Mouse (Mus musculus) lung, postnatal 0 days (tissue): ENCODE measurements at regions not wholly inside any gene's neighbourhood (a gene's known extent, or its start where the extent isn't known, plus 50 kb on each side); places are given as distances from the start of the nearest gene placed in this dataset.

Source experiments
- ATAC-seq: fragments of 200-750 bp; cut with Nextera tagmentation; 2 replicates; pipeline ENCODE4 v1.8.0; 2017; ENCODE audit warnings: moderate library complexity
- DNase-seq: peaks from one replicate; pipeline ENCODE4 v3.0.0-alpha.2; 2016; ENCODE audit warnings: low spot score
- H3K27ac ChIP-seq: fragments of 300-500 bp; sonication (generic); 2 replicates; pipeline ENCODE4 v1.5.1; 2014; ENCODE audit warnings: antibody characterized with exemption, mild to moderate bottlenecking, low read length, mixed read lengths
- H3K27me3 ChIP-seq: fragments of 300-500 bp; sonication (generic); replicated peaks from 2 replicates; pipeline ENCODE4 v1.6.1; 2014; ENCODE audit warnings: low read length, mixed read lengths; ENCODE audit not compliant: insufficient read depth
- H3K36me3 ChIP-seq: fragments of 300-500 bp; sonication (generic); 2 replicates; pipeline ENCODE4 v1.6.1; 2014; ENCODE audit warnings: low read length, mixed read lengths; ENCODE audit not compliant: insufficient read depth
- H3K4me1 ChIP-seq: fragments of 300-500 bp; sonication (generic); 2 replicates; pipeline ENCODE4 v1.6.1; 2014; ENCODE audit warnings: antibody characterized with exemption, low read depth, low read length, mixed read lengths; ENCODE audit not compliant: insufficient read depth
- H3K4me2 ChIP-seq: fragments of 300-500 bp; sonication (generic); replicated peaks from 2 replicates; pipeline ENCODE4 v1.6.1; 2014; ENCODE audit warnings: low read depth, mild to moderate bottlenecking, low read length, moderate library complexity, mixed read lengths
- H3K4me3 ChIP-seq: fragments of 300-500 bp; sonication (generic); 2 replicates; pipeline ENCODE4 v1.5.1; 2014; ENCODE audit warnings: low read depth, low read length
- H3K9ac ChIP-seq: fragments of 300-500 bp; sonication (generic); replicated peaks from 2 replicates; pipeline ENCODE4 v1.6.1; 2014; ENCODE audit warnings: low read depth, mild to moderate bottlenecking
- H3K9me3 ChIP-seq: fragments of 300-500 bp; sonication (generic); 2 replicates; pipeline ENCODE4 v1.6.1; 2016; ENCODE audit warnings: low read length, mixed read lengths
- CTCF ChIP-seq: IDR thresholded peaks from 2 replicates; pipeline ENCODE4 v1.5.1; 2016; ENCODE audit warnings: antibody characterized with exemption, mild to moderate bottlenecking
- EP300 ChIP-seq: IDR thresholded peaks from 2 replicates; pipeline ENCODE4 v1.6.1; 2016; ENCODE audit warnings: antibody characterized with exemption, mild to moderate bottlenecking, control low read depth
- WGBS: fragments of 180-500 bp; shearing (Covaris S2); extraction: QIAGEN DNeasy Blood & Tissue Kit; methylation state at CpG from one replicate; pipeline ENCODE4 v1.1.7; 2014; 5-methylcytosine and 5-hydroxymethylcytosine counted together

DNA sequence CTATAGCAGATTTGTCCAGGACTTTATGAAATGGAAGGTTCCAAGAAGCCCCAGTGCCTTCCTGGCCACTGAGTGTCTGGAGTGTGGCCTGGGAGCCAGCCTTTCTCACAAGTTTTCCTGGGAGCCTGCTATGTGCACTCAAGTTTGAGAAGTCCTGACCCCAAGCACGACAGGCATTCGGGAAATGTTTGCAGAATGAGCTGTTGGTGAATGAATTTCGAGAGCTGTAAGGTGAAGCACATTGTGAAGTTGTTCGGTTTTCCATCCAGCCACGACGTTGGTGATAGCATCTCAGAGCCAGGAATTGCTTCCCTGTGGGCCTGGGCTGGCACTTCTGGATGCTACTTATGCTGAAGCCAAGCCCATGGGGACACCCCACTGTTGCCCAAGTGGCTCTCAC is 88.9 kb downstream of the Vegfa start:
- no peak overlapping the region for H3K9ac ChIP-seq
- H3K27me3 ChIP-seq: no peaks in the 10 kb centered on the region
- ATAC-seq (peak; percentile 85), DNase-seq (peak; percentile 88)
- TF ChIP-seq CTCF (no peak), EP300 (peak; percentile 100)
- H3K4me3 ChIP-seq: no peak overlapping the region
- H3K36me3 ChIP-seq: no peaks in the 10 kb centered on the region
- H3K4me1 ChIP-seq: peaks cover 9% of the 10 kb centered on the region; the same call in 1 of the 2 replicates
- no peak overlapping the region for H3K4me2 ChIP-seq
- no peaks in the 10 kb centered on the region for H3K9me3 ChIP-seq
- H3K27ac ChIP-seq: peak overlapping the region; percentile 57; the same call in 1 of the 2 replicates
- 28% methylated on average over 6 of the region's 6 CpGs for WGBS

DNA sequence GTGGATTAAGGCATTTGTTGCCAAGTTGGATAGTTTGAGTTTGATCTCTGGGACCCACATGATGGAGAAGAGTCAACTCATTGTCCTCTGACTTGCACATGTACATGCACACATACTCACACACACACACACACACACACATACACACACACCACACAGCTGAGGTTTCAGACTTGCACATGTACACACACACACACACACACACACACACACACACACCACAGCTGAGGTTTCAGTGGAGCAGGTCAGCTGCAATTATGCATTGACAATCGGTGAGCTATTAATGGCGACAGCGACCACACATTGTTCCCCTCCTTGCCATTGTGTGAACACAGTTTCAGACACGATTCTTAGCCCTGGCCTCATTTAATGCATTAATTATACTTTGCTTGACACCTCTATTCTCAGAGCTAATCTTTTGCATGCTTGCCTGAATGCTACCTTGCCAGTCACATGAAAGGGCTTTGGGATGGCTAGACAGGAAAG is 90.2 kb downstream of the Vegfa start:
- H3K27ac ChIP-seq: no peak overlapping the region
- H3K27me3 ChIP-seq: no peaks in the 10 kb centered on the region
- ATAC-seq: no peak
- no peaks in the 10 kb centered on the region for H3K36me3 ChIP-seq
- no peak for TF ChIP-seq EP300
- TF ChIP-seq CTCF: no peak
- no peaks in the 10 kb centered on the region for H3K9me3 ChIP-seq
- no peak overlapping the region for H3K9ac ChIP-seq
- DNase-seq: no peak
- 69% methylated on average over 4 of the region's 4 CpGs for WGBS
- H3K4me1 ChIP-seq: peaks cover 9% of the 10 kb centered on the region; the same call in 1 of the 2 replicates
- H3K4me3 ChIP-seq: no peak overlapping the region
- no peak overlapping the region for H3K4me2 ChIP-seq

DNA sequence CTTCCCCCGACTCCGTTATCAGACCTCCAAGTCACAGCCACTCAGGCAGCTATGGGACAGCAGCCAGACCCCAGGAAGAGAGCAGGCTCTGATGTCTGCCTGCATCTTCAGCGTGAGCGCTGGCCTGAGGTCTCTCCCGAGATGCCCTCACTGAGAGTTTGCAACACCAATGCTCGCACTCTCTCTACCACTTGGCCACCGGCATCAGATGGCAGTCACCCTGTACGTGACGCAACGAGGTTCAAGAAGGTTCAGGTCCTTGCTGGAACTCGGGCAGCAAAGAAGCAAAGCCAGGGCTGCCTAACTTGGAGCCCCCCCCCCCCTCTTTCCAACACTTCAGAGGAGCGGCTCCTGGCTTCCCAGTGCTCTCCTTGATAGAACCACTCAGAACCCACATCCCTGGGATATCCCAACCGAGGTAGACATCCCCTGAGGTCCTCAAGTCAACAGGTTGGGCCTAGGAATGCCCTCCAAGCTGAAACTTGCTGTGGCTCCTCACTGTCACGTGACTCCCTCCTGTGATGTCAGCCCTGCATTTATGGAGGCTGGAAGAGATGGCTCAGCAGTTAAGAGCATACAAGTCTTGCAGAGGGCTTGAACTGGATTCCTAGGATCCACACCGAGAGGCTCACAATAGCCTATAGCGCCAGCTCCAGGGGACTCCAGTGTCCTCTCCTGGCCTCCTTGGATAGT is 91.9 kb downstream of the Vegfa start:
- 55% methylated on average over 15 of the region's 16 CpGs for WGBS
- no peaks in the 10 kb centered on the region for H3K9me3 ChIP-seq
- H3K4me2 ChIP-seq: no peak overlapping the region
- ATAC-seq (no peak; the same call in 1 of the 2 replicates), DNase-seq (no peak)
- no peak for TF ChIP-seq CTCF
- TF ChIP-seq EP300: no peak
- H3K27ac ChIP-seq: no peak overlapping the region
- H3K27me3 ChIP-seq: no peaks in the 10 kb centered on the region
- H3K9ac ChIP-seq: no peak overlapping the region
- H3K4me1 ChIP-seq: peaks cover 9% of the 10 kb centered on the region; the same call in 1 of the 2 replicates
- no peaks in the 10 kb centered on the region for H3K36me3 ChIP-seq
- no peak overlapping the region for H3K4me3 ChIP-seq

- no peaks in the 10 kb centered on the region for H3K9me3 ChIP-seq
- no peaks in the 10 kb centered on the region for H3K27me3 ChIP-seq
- no peak overlapping the region for H3K27ac ChIP-seq
- ATAC-seq (no peak), DNase-seq (no peak)
- H3K4me2 ChIP-seq: no peak overlapping the region
- H3K4me3 ChIP-seq: no peak overlapping the region
- 62% methylated on average over 1 of the region's 1 CpGs for WGBS
- no peaks in the 10 kb centered on the region for H3K36me3 ChIP-seq
- TF ChIP-seq EP300: no peak
- no peak for TF ChIP-seq CTCF
- H3K4me1 ChIP-seq: peaks cover 3% of the 10 kb centered on the region; the same call in 1 of the 2 replicates
- no peak overlapping the region for H3K9ac ChIP-seq
Measured at GRCm38 (mm10) chr17:45938284-45938683, 93.9 kb downstream of the Vegfa start.

- Histone ChIP-seq H3K9ac (no peak overlapping the region), H3K9me3 (no peaks in the 10 kb centered on the region), H3K36me3 (no peaks in the 10 kb centered on the region), H3K4me2 (no peak overlapping the region), H3K27me3 (no peaks in the 10 kb centered on the region), H3K27ac (no peak overlapping the region), H3K4me1 (no peaks in the 10 kb centered on the region), H3K4me3 (no peak overlapping the region)
- 54% methylated on average over 12 of the region's 12 CpGs for WGBS
- ATAC-seq (no peak), DNase-seq (no peak)
- no peak for TF ChIP-seq EP300
- TF ChIP-seq CTCF: no peak
Measured at GRCm38 (mm10) chr17:45936577-45936976, 95.6 kb downstream of the Vegfa start.

- Histone ChIP-seq H3K9me3 (no peaks in the 10 kb centered on the region), H3K4me2 (no peak overlapping the region), H3K9ac (no peak overlapping the region), H3K4me3 (no peak overlapping the region), H3K36me3 (no peaks in the 10 kb centered on the region), H3K27ac (no peak overlapping the region), H3K27me3 (no peaks in the 10 kb centered on the region), H3K4me1 (no peaks in the 10 kb centered on the region)
- TF ChIP-seq EP300 (no peak), CTCF (no peak)
- no peak for DNase-seq
- ATAC-seq: no peak; the same call in 1 of the 2 replicates
- 54% methylated on average over 4 of the region's 4 CpGs for WGBS
Measured at GRCm38 (mm10) chr17:45935291-45935690, 96.9 kb downstream of the Vegfa start.
